Mouse (Mus musculus) C2C12 (cell line): Measurements from ENCODE around the gene Lpcat1. TPM values are rescaled to one million over a fixed set of nuclear protein-coding genes. Genes with fewer than 3 reads are reported as not detected.

Experiments
- H3K27me3 ChIP-seq: one replicate; pipeline ENCODE4 v1.6.1; 2011; ENCODE audit not compliant: control insufficient read depth, insufficient read depth, insufficient read length
- H3K36me3 ChIP-seq: one replicate; pipeline ENCODE4 v1.6.1; 2011; ENCODE audit not compliant: control insufficient read depth, insufficient read depth
- H3K4me3 ChIP-seq: one replicate; pipeline ENCODE4 v1.5.1; 2011; ENCODE audit warnings: mild to moderate bottlenecking, control low read depth; ENCODE audit not compliant: poor library complexity, insufficient read depth, severe bottlenecking
- H3K79me2 ChIP-seq: one replicate; pipeline ENCODE4 v1.6.1; 2011; ENCODE audit not compliant: control insufficient read depth, insufficient read depth
- H3K79me3 ChIP-seq: one replicate; pipeline ENCODE4 v1.6.1; 2011; ENCODE audit warnings: low read depth, control low read depth
- H3ac ChIP-seq: one replicate; pipeline ENCODE3; 2011; ENCODE audit warnings: low read depth; ENCODE audit not compliant: control insufficient read depth, insufficient read length
- CEBPB ChIP-seq: IDR thresholded peaks from one replicate; pipeline ENCODE4 v1.6.1; 2011; ENCODE audit warnings: low read depth, mild to moderate bottlenecking, control low read depth, moderate library complexity
- CTCF ChIP-seq: IDR thresholded peaks from one replicate; pipeline ENCODE4 v1.5.1; 2011; ENCODE audit not compliant: control insufficient read depth, insufficient read depth, insufficient read length
- FOSL1 ChIP-seq: IDR thresholded peaks from one replicate; pipeline ENCODE4 v1.8.0; 2011; ENCODE audit warnings: mild to moderate bottlenecking, low read length; ENCODE audit not compliant: poor library complexity, insufficient read depth, severe bottlenecking
- MAX ChIP-seq: IDR thresholded peaks from one replicate; pipeline ENCODE4 v1.6.1; 2011; ENCODE audit warnings: mild to moderate bottlenecking, control low read depth
- MYOD1 ChIP-seq: IDR thresholded peaks from one replicate; pipeline ENCODE4 v1.6.1; 2011; ENCODE audit warnings: low read depth; ENCODE audit not compliant: control insufficient read depth, insufficient read length
- MYOG ChIP-seq: IDR thresholded peaks from one replicate; pipeline ENCODE4 v1.6.1; 2011; ENCODE audit not compliant: control insufficient read depth, insufficient read length; ENCODE audit errors: extremely low read depth
- USF1 ChIP-seq: IDR thresholded peaks from one replicate; pipeline ENCODE4 v1.6.1; 2011; ENCODE audit warnings: low read depth, mild to moderate bottlenecking, control low read depth, moderate library complexity
- polyA plus RNA-seq: library from polyadenylated mRNA; unstranded; fragments of >200 nt; fragmentation: generic; extraction: Trizol; gene quantifications from one replicate; pipeline ENCODE4 v1.2.1, GENCODE M21; 2012; ENCODE audit warnings: missing spikeins

Gene Lpcat1
- polyA plus RNA-seq, 1 experiment, result 22.5 TPM

DNA sequence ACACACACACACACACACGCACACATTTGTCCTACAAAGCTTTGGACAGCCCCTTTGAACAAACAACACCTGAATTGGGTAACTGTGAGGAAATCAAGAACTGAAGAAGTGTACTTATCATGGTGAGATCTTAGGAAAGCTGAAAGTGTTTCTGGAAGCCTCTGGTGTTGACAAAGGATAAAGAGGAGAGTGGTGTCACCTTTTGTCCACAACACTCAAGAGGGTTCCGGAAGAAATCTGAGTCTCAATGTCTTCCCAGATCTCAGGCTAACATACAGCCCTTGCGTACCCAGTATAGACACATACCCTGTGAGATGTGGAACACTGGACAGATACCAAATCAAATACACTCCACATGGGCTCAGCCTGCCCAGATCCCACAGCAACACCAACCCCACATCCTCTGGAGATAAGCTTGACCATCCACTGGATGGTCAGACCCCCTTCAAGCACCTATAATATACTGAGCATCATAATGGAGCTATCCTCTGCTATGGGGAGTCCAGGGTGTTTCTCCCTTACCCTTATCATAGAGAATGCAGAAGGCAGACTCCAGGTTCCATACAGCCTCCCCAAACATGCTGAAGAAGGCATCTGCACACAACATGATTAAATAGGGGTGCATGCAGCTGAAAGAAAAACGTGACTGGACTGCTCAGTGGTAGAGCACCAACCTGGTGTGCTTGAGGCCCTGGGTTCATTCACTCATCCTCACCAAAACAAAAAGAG lies 23.7 kb upstream of the Lpcat1 start:
- no peaks in the 10 kb centered on the region for H3K36me3 ChIP-seq
- H3K79me3 ChIP-seq, result no peaks in the 10 kb centered on the region
- H3ac ChIP-seq, result no peak overlapping the region
- TF ChIP-seq MAX (no peak), MYOG (no peak), CTCF (no peak), FOSL1 (no peak), CEBPB (no peak), USF1 (no peak), MYOD1 (no peak)
- H3K27me3 ChIP-seq, result no peaks in the 10 kb centered on the region
- no peak overlapping the region for H3K4me3 ChIP-seq
- H3K79me2 ChIP-seq, result no peaks in the 10 kb centered on the region

DNA sequence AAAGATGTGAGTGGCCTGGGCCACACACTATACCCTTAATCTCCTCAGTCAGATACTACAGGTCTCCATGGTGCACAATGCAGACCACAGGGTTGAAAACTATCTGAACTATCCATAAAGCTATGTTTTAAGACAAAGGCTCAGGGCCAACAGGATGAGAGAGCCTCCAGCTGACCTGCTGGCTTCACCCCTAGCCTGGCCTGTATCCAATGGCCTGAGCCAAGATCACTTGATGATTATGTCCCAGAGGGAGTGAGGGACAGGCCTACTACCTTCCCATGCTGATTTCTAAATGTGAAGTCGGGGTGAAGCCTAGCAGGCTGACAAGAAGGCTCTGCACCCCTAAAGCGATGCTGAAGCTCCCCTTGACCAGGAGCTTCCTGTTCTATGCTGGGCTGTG lies 21.9 kb upstream of the Lpcat1 start:
- no peaks in the 10 kb centered on the region for H3K79me3 ChIP-seq
- no peak overlapping the region for H3ac ChIP-seq
- no peak overlapping the region for H3K4me3 ChIP-seq
- no peaks in the 10 kb centered on the region for H3K27me3 ChIP-seq
- no peaks in the 10 kb centered on the region for H3K36me3 ChIP-seq
- TF ChIP-seq USF1 (no peak), MYOD1 (no peak), FOSL1 (no peak), MAX (no peak), CEBPB (no peak), MYOG (no peak), CTCF (no peak)
- no peaks in the 10 kb centered on the region for H3K79me2 ChIP-seq

DNA sequence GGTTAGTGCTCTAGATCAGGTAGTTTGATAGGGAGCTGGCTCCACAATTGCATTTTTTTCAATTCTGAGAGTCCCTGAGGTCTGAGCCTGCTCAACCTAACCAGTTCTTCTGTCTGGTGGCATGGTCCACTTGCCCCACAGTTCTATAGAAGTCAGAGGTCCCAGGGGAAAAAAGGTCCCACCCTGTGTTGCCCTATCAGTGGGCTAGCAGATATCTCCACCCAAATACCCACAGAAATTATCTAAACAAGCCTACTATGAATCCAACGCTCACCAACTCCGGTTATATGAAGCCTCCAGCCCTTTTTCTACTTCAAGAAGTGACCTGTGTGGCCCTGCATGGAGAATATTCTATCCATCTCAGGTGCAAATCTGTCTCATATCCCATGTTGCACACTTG lies 20.9 kb upstream of the Lpcat1 start:
- H3K4me3 ChIP-seq, result no peak overlapping the region
- H3K36me3 ChIP-seq, result no peaks in the 10 kb centered on the region
- H3K27me3 ChIP-seq, result no peaks in the 10 kb centered on the region
- no peaks in the 10 kb centered on the region for H3K79me2 ChIP-seq
- TF ChIP-seq CTCF (no peak), MYOD1 (no peak), MAX (no peak), USF1 (no peak), CEBPB (no peak), FOSL1 (no peak), MYOG (no peak)
- no peak overlapping the region for H3ac ChIP-seq
- no peaks in the 10 kb centered on the region for H3K79me3 ChIP-seq

DNA sequence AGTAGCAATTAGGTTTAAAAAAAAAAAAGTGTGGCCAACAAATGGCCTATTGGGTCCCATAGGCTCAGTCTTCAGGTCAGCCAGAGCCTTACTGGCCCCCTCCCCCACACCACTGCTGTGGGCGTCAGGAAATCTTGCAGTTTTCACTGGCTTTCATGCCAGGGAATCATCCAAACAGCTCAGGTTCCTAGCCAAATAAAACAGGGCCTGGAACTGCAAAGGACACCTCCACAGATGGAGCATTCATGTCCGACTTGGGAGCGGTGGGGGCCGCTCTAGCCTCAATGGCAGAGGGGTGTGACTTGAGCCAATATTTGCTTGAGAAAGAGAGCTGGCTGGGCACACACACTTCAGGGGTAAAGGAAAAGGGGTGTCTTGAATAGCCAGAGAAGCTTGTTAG lies 20.5 kb upstream of the Lpcat1 start:
- H3K36me3 ChIP-seq, result no peaks in the 10 kb centered on the region
- no peak overlapping the region for H3ac ChIP-seq
- H3K79me2 ChIP-seq, result no peaks in the 10 kb centered on the region
- H3K27me3 ChIP-seq, result no peaks in the 10 kb centered on the region
- TF ChIP-seq MAX (no peak), CTCF (no peak), MYOD1 (no peak), MYOG (no peak), FOSL1 (no peak)
- H3K4me3 ChIP-seq, result no peak overlapping the region
- no peaks in the 10 kb centered on the region for H3K79me3 ChIP-seq

DNA sequence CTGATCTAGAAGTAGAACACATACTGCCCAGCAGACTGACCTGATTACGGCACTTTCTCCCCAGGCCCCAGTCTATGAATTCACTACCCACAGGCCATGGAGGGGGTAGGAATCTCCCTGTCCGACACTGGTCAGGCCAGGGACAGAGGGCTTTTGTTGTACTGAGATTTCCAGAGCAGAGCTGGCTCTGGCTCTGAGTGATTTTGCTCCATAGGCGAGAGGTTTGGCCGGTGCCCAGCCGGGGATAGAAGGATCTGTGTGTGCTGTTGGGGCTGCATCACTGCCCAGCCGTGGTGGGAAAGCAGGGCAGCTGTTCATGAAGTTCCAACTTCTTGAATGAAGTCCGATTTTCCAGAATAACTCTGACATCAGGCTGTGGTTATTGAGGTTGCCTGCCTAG lies 20.1 kb upstream of the Lpcat1 start:
- no peak overlapping the region for H3K4me3 ChIP-seq
- H3K79me3 ChIP-seq, result no peaks in the 10 kb centered on the region
- no peak overlapping the region for H3ac ChIP-seq
- no peaks in the 10 kb centered on the region for H3K36me3 ChIP-seq
- H3K79me2 ChIP-seq, result no peaks in the 10 kb centered on the region
- H3K27me3 ChIP-seq, result no peaks in the 10 kb centered on the region
- TF ChIP-seq MAX (no peak), MYOG (no peak), MYOD1 (peak; percentile 67)

DNA sequence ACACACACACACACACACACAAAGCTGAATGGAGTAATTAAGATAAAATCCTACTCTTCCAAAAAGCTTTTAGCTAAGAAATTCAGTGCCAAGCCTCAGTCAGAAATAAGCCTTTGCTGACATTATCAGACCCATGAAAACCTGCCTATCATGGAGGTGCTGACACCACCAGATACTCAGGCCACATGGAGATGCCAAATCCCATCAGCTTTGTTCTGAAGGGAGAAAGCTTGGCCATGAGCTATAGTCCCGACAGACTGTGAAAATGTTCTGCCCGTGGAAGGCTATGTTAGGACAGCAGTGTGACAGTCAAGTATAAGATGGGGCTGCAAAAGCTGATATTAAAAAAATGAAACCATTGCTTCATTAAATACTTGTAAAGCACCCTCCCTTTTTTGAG lies 19.5 kb upstream of the Lpcat1 start:
- Histone ChIP-seq H3K79me3 (no peaks in the 10 kb centered on the region), H3K36me3 (no peaks in the 10 kb centered on the region), H3ac (no peak overlapping the region), H3K4me3 (no peak overlapping the region), H3K27me3 (no peaks in the 10 kb centered on the region), H3K79me2 (no peaks in the 10 kb centered on the region)
- no peak for TF ChIP-seq USF1
- TF ChIP-seq MYOG, result no peak
- TF ChIP-seq CTCF, result no peak
- no peak for TF ChIP-seq CEBPB
- TF ChIP-seq MAX, result no peak
- TF ChIP-seq FOSL1, result no peak
- no peak for TF ChIP-seq MYOD1
